Mouse (Mus musculus) mature B cell (primary cell): Measurements from ENCODE around the gene Rgcc.

Experiments used
- in situ Hi-C: fragments of 300-500 bp; cut with MboI; formaldehyde crosslinking; loops from 2 replicates; pipeline ENCODE4 v1.14.3; 2019

Rgcc gene

DNA sequence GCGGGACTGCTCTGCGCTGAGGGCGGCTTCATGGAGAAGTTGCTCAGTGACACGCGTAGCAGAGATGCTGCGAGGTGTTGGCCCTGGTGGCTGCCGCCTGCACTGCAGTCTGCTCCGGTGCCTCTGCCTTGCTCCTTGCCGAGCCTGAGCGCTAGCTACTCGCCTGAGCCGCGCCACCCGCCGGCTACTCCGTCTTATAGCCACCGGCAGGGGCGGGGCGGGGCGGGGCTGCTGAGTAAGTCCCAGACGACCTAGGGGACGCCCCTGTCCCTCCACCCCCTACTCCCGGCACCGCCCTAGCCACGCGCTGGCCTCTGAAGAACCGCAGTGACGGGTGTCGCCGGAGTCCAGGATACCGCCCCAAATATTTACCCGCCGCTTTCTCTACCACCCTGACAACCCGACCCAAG, at the start of gene Rgcc:
Gene Rgcc (minus strand): TSS at position 180 of the 410 bp plus-strand sequence.
- in situ Hi-C loops, result loop anchor here (25.0 kb wide), 1 partner anchor 164 kb away; no protein-coding TSS in a partner anchor

DNA sequence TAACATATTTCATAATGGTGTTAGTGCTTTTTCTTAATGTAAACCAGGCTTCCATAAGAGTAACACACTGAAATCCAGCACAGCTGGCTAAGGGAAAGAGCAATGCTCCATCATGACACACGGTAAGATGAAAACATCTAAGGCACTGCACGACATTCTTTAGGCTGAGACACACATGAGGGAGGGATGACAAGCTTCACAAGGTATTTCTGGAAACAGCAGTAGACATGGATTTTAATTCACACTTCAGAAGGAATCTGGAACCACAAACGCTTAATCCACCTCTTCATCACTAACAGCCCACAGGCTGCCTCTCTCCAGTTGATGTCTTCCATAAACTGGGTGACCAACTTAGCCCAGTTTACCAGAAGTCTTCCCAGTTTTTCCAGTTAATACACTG, 44.9 kb upstream of the Rgcc start:
- in situ Hi-C loops, result no loop called here

DNA sequence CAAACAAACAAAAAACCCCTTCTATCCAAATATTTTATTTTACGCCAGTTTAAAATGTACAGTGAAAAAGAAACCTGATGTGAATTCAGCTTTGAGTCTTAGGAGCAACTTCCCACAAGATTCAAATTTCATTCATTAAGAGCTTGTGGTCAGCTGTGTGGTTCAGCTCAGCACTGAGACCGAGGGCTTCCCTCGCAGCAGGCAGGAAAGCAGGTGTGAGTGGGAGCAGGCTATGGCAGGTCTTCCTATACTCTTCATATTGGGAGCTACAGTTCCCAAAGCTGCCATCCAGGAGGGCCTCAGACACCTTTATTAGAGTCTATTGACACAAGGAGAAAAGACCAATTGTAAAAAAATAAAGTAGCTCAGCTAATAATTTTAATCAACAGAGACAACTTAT, 34.2 kb upstream of the Rgcc start:
- in situ Hi-C loops, result no loop called here

DNA sequence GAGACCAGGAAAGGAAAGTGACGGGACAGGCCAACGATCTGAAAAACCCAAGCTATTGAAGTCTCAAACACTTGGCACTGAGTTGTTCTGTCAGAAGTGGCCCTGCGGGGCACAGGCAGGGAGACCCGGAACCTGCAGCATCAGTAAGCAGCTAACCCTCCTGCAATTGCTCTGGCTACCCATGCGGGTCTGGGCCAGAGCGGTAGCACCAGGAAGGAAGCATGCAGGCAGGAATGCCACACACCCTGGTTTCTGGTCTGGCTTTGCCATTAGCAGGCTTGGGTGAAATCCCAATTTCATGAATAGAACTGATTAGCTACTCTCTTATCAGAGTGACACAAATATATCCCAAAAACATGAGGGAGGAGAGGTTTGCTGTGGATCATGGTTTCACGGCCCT, 30.5 kb upstream of the Rgcc start:
- in situ Hi-C loops, result no loop called here

DNA sequence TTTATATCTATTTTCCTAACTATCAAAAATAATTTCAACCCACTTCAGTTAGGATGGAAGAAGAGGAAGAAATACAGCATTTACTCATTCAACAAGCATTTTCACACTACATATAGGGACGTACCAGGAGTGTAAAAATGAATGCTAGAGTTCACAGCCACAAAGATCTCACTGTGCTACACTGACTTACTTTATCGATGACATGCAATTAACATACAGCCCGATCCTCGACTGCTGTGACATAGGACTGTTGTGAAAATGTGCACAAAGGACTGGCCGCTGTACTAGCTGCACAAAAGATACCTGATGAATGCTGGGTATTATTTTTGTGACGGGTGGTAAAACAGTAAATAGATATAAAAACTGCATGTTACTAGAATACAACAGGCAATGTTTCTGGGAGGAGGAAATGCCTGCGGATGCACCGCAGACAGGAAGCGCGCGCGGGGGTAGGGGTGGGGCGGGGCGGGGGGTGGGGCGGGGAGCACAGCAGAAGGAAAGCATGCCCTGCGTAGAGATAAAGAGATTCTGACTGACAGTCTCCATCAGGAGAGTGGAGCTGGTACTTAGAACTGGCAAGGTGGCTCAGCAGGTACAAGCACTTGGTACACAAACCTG, 29.6 kb upstream of the Rgcc start:
- in situ Hi-C loops, result no loop called here

- in situ Hi-C loops, result no loop called here
Measured at GRCm38 (mm10) chr14:79327033-79327432, 25.6 kb upstream of the Rgcc start.

- in situ Hi-C loops, result loop anchor here (25.0 kb wide), 1 partner anchor 187 kb away; no protein-coding TSS in a partner anchor
Measured at GRCm38 (mm10) chr14:79324112-79324840, 22.8 kb upstream of the Rgcc start.

GRCm38 (mm10) chr14:79321881-79322280, 20.4 kb upstream of the Rgcc start:
- in situ Hi-C loops, result loop anchor here (25.0 kb wide), 1 partner anchor 185 kb away; no protein-coding TSS in a partner anchor

GRCm38 (mm10) chr14:79321152-79321551, 19.7 kb upstream of the Rgcc start:
- in situ Hi-C loops, result loop anchor here (25.0 kb wide), 1 partner anchor 184 kb away; no protein-coding TSS in a partner anchor

- in situ Hi-C loops, result loop anchor here (25.0 kb wide), 1 partner anchor 180 kb away; no protein-coding TSS in a partner anchor
Measured at GRCm38 (mm10) chr14:79317602-79318001, 16.2 kb upstream of the Rgcc start.

GRCm38 (mm10) chr14:79315877-79316276, 14.4 kb upstream of the Rgcc start:
- in situ Hi-C loops, result loop anchor here (25.0 kb wide), 1 partner anchor 179 kb away; no protein-coding TSS in a partner anchor

DNA sequence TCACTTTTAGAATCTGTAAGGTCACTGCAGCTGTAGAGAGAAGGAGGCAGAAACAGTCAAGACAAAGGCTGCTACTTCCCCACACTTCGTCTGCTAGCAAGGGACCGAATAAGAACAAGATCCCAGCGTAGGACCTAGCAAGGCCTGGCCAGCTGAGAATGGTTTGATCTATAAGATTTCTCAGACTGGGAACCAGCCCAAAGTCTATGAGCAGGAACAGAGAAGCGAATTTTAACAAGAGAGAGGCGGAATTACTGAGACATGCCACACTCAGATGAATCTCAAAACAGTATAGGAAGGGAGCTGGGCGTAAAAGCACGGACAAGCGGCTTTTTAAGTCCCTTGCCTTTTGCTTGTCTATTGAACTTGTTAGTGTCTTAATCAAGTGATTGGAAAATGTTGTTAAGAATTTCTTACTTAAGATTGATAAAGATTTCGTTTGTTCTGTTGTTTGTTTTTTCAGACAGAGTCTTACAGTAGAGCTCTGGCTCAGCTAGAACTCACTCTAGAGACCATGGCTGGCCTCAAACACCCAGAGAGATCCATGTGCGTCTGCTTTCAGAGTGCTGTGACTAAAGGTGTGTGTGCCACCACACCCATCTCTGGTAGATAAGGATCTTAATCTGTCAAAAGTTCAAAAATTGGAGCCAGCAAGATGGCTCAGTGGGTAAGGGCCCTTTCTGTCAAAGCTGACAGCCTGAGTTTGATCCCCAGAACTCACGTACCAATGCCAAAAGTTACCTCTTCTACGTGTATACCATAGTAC, 13.0 kb upstream of the Rgcc start:
- in situ Hi-C loops, result loop anchor here (25.0 kb wide), 1 partner anchor 177 kb away; no protein-coding TSS in a partner anchor

DNA sequence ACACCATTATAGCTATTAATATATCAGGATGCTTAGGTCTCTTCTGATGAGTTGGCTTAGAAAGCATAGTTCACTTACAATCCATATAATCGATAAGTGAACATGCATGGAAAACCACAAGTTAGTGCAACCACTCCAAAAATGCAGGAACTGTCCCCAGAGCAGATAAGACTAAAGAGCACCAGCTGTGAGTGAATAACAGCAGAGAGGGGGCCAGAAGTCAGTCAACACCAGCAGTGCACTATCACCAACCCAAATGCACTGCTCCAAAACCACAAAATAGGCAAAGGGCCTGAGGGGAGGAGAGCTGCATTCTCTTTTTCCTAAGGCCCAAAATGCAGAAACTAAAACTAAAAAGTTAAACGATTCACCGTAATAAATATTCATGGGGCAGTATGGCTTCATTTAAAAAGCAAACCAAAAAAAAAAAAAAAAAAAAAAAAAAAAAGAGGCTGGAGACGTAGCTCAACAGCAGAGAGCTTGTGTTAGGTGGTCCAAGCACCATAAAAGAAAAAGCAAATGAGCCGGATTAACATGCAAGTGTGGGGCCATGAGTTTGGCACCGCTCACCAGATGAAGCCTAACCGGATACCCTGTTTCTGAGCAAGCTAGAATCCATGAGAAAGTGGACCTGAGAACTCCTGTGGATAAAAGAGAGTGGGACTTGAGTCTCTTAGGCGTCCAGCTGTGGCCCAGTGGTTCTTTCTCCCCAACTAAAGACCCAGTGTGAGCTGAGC, 12.2 kb upstream of the Rgcc start:
- in situ Hi-C loops, result loop anchor here (25.0 kb wide), 1 partner anchor 176 kb away; no protein-coding TSS in a partner anchor

DNA sequence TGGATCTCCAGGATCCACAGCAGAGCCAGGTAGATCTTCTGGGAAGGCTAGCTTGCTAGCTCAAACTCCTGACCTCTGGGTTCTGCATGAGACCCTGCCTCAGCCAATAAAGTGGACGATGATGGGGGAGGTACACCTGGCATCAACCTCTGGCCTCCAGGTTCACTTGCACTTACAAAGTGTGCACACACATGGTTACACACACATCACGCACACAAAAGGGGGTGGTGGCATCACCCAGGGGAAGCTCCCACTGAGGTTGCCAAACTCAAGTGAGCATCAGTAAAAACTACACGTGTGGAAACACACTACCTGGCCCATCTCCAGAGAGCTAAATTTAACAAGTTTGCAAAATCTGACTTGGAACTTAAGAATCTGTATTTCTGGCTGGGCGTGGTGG, 11.3 kb upstream of the Rgcc start:
- in situ Hi-C loops, result loop anchor here (25.0 kb wide), 1 partner anchor 175 kb away; no protein-coding TSS in a partner anchor

DNA sequence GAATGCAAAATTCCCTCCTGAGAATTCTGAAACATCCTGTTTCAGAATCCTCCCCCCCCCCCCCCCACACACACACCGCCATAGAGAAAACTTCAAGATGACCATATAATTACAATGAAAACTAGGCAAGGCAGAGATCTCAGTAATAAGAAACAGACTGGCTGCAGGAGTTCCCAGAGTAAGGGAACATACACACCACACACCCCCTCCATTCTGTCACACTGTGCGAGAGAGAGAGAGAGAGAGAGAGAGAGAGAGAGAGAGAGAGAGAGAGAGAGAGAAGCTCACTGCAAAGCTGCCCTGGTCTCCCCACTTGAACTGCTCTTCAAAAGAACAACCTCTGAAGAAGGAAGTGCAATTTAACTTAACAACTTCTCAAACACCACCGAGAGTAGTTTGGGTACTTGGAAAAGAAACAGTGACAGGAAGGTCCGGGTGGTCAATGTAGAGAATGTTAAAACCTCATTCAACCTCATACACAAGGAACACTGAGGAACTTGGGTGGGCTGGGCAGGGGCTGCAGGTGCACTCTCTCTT, 10.5 kb upstream of the Rgcc start:
- in situ Hi-C loops, result loop anchor here (25.0 kb wide), 1 partner anchor 175 kb away; no protein-coding TSS in a partner anchor

GRCm38 (mm10) chr14:79309115-79309514, 7.7 kb upstream of the Rgcc start:
- in situ Hi-C loops, result loop anchor here (25.0 kb wide), 1 partner anchor 172 kb away; no protein-coding TSS in a partner anchor

GRCm38 (mm10) chr14:79308364-79308763, 6.9 kb upstream of the Rgcc start:
- in situ Hi-C loops, result loop anchor here (25.0 kb wide), 1 partner anchor 171 kb away; no protein-coding TSS in a partner anchor

DNA sequence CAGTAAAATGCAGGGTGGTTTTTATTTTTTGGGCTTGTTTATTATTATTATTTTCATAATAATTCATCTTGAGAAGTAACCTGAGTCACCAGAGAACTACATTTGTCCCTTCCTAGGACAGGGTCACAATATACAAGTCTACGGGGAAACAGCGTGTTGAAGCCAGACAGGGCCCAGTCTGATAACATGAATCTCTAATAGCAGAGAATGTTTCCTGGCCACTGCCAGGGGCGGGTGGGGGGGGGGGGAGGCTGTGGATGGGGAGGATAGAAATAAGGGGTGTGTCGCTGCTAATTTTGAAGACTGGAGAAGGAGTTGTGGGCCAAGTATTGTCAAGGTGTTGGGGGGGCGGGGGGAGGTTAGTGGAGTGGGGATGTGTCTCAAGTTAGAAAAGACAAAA, 6.5 kb upstream of the Rgcc start:
- in situ Hi-C loops, result loop anchor here (25.0 kb wide), 1 partner anchor 171 kb away; no protein-coding TSS in a partner anchor

- in situ Hi-C loops, result loop anchor here (25.0 kb wide), 1 partner anchor 170 kb away; no protein-coding TSS in a partner anchor
Measured at GRCm38 (mm10) chr14:79307138-79307537, 5.7 kb upstream of the Rgcc start.

- in situ Hi-C loops, result loop anchor here (25.0 kb wide), 1 partner anchor 168 kb away; no protein-coding TSS in a partner anchor
Measured at GRCm38 (mm10) chr14:79304873-79305464, 3.5 kb upstream of the Rgcc start.
